Mouse (Mus musculus) liver, postnatal 0 days (tissue): ENCODE data around the gene Meis2. TPM values are rescaled to one million over a fixed set of nuclear protein-coding genes. Genes with fewer than 3 reads are reported as not detected.
A peak's percentile ranks its signal among the peaks of the same experiment; 100 is the strongest.

Experiments
- ATAC-seq: fragments of 200-750 bp; cut with Nextera tagmentation; 2 replicates; pipeline ENCODE4 v1.8.0; 2017; ENCODE audit warnings: mild to moderate bottlenecking, moderate library complexity
- DNase-seq: peaks from one replicate; pipeline ENCODE4 v3.0.0-alpha.2; 2016
- H3K27ac ChIP-seq: fragments of 300-500 bp; sonication (generic); 2 replicates; pipeline ENCODE4 v1.5.1; 2014; ENCODE audit warnings: antibody characterized with exemption, moderate library complexity, mild to moderate bottlenecking, low read depth
- H3K27me3 ChIP-seq: fragments of 300-500 bp; sonication (generic); 2 replicates; pipeline ENCODE4 v1.6.1; 2014; ENCODE audit warnings: low read length, control low read depth, mixed read lengths; ENCODE audit not compliant: insufficient read depth
- H3K36me3 ChIP-seq: fragments of 300-500 bp; sonication (generic); replicated peaks from 2 replicates; pipeline ENCODE4 v1.6.1; 2014; ENCODE audit warnings: mild to moderate bottlenecking, control low read depth, low read length, moderate library complexity, mixed read lengths; ENCODE audit not compliant: insufficient read depth
- H3K4me1 ChIP-seq: fragments of 300-500 bp; sonication (generic); 2 replicates; pipeline ENCODE4 v1.6.1; 2014; ENCODE audit warnings: antibody characterized with exemption, mild to moderate bottlenecking, control low read depth; ENCODE audit not compliant: insufficient read depth
- H3K4me2 ChIP-seq: fragments of 300-500 bp; sonication (generic); 2 replicates; pipeline ENCODE4 v1.6.1; 2014; ENCODE audit warnings: low read depth, mild to moderate bottlenecking, low read length, moderate library complexity, mixed read lengths
- H3K4me3 ChIP-seq: fragments of 300-500 bp; sonication (generic); 2 replicates; pipeline ENCODE4 v1.5.1; 2014; ENCODE audit warnings: low read depth, low read length
- H3K9ac ChIP-seq: fragments of 300-500 bp; sonication (generic); replicated peaks from 2 replicates; pipeline ENCODE4 v1.6.1; 2014; ENCODE audit warnings: mild to moderate bottlenecking, moderate library complexity
- H3K9me3 ChIP-seq: fragments of 300-500 bp; sonication (generic); 2 replicates; pipeline ENCODE4 v1.6.1; 2016; ENCODE audit warnings: mild to moderate bottlenecking, control low read depth, low read length, mixed read lengths
- CTCF ChIP-seq: sonication (generic); IDR thresholded peaks from 2 replicates; pipeline ENCODE4 v1.5.1; 2016; ENCODE audit warnings: antibody characterized with exemption, low read depth
- EP300 ChIP-seq: IDR thresholded peaks from 2 replicates; pipeline ENCODE4 v1.6.1; 2016; ENCODE audit warnings: antibody characterized with exemption, low read depth, mild to moderate bottlenecking
- WGBS: fragments of 180-500 bp; shearing (Covaris S2); extraction: QIAGEN DNeasy Blood & Tissue Kit; methylation state at CpG from one replicate; pipeline ENCODE4 v1.1.7; 2014; ENCODE audit not compliant: insufficient replicate concordance; 5-methylcytosine and 5-hydroxymethylcytosine counted together
- polyA plus RNA-seq: library from polyadenylated mRNA; unstranded; fragments of >200 nt; fragmentation: Nextera tagmentation; extraction: Ambion mirVana; gene quantifications from 2 replicates; pipeline ENCODE4 v1.2.1, GENCODE M21; 2015

The Meis2 gene
- polyA plus RNA-seq, 1 experiment from 2014 or later, result 2.0 TPM

DNA sequence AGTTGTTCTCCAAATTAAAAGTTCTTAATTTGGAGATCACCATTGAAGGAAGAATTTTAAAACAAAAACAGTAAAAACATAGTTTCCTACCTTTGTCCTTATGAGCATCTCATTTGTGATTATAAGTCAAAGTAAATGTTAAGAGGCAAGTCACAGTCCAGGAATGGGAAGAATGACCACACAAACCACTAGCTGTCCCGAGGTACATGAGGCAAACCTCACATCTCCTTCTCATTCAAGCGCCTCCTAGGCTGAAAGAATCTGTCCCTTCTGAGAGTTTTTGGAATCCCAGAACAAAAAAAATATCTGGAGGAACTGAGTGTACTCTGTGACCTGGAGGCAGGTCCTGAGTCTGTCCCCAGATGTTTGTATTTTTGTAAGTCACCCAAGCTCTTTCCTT, 13.2 kb upstream of the Meis2 start:
- TF ChIP-seq CTCF, result no peak
- no peak for TF ChIP-seq EP300

DNA sequence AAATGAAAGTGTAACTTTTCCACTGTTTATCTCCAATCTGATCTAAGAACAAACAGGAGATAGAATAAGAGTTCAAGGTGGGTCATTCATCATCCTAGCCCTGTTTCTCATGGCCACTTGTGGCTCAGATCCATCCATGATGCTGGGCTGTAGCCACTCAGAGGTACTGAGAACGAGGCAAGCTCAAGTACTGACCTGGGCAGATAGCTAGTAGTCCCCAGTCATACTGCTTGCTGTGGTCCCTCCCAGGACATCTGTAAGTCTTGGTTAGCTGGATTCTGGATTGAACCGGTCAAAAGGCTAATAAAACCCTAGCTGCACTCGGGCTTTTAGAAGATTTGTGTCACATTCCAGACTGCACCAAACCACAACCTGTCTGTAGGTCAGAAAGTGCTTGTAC, 12.1 kb upstream of the Meis2 start:
- Histone ChIP-seq H3K4me2 (no peak overlapping the region), H3K4me3 (no peak overlapping the region), H3K27ac (no peak overlapping the region), H3K36me3 (no peaks in the 10 kb centered on the region), H3K9me3 (0 out of 2 replicates have a peak, but pooled peaks cover 2% of the 10 kb centered on the region), H3K27me3 (peaks cover 40% of the 10 kb centered on the region), H3K9ac (no peak overlapping the region), H3K4me1 (peaks cover 3% of the 10 kb centered on the region; the same call in 1 of the 2 replicates)
- WGBS, result 42% methylated on average over 3 of the region's 3 CpGs
- TF ChIP-seq CTCF, result no peak
- DNase-seq (no peak), ATAC-seq (no peak)

More for the DNA sequence above, 13.2 kb upstream of the Meis2 start:
- Histone ChIP-seq H3K27me3 (peaks cover 29% of the 10 kb centered on the region), H3K4me1 (peaks cover 3% of the 10 kb centered on the region; the same call in 1 of the 2 replicates), H3K9ac (no peak overlapping the region), H3K4me3 (no peak overlapping the region), H3K36me3 (no peaks in the 10 kb centered on the region), H3K9me3 (0 out of 2 replicates have a peak, but pooled peaks cover 2% of the 10 kb centered on the region), H3K27ac (no peak overlapping the region), H3K4me2 (no peak overlapping the region)
- ATAC-seq (no peak), DNase-seq (no peak)
- WGBS, result 70% methylated on average over 2 of the region's 2 CpGs

DNA sequence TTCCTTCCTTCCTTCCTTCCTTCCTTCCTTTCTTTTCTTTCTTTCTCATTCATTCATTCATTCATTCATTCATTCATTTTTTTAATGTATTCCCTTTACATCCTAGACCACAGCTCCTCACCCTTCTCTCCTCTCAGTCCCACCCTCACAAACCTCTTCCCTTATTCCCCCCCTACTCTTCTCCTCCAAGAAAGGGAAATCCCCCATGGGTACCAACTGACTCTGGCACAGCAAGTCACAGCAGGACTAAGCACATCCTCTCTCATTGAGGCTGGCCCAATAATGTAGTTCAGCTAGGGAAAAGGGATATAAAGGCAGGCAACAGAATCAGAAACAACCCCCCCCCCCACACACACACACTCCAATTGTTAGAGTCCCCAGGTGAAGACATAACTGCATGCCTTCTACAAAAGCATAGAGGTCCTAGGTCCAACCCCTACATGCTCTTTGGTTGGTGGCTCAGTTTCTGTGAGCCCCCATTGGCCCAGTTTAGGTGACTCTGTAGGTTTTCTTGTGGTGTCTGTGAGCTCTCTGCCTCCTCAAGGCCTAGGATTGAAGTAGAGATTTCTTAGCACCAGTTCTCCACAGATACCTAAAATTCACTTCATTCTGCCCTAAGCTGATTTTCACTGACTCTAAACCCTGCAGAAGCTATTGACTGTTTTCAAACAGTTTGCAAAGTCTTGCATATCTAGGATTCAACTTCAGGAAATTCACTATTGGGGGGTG, 11.3 kb upstream of the Meis2 start:
- Histone ChIP-seq H3K27me3 (peaks cover 46% of the 10 kb centered on the region), H3K36me3 (no peaks in the 10 kb centered on the region), H3K4me3 (no peak overlapping the region), H3K9ac (no peak overlapping the region), H3K4me2 (no peak overlapping the region), H3K4me1 (peaks cover 3% of the 10 kb centered on the region; the same call in 1 of the 2 replicates), H3K9me3 (0 out of 2 replicates have a peak, but pooled peaks cover 2% of the 10 kb centered on the region), H3K27ac (no peak overlapping the region)
- no peak for TF ChIP-seq CTCF
- TF ChIP-seq EP300, result no peak
- no peak for ATAC-seq
- no peak for DNase-seq

DNA sequence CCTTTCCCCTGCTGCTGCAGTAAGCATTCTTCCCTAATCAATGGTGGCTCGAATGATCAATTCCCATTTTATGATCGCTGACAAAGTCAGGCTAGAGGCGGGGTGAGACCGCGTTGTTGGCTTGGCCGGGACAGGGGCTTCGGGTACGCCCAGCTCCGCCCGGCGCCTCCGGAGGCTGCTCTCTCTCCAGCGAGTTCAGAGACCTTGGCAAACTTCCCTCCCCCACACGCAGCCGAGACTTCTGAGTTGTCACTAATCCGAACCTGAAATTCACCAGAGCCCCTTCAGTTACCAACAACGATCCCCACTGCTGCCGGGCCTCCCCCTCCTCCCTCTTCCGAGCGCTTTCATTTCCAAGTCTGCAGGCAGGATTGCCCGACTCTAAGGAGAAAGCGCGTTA, 10.3 kb upstream of the Meis2 start:
- WGBS, result 2% methylated on average over 23 of the region's 23 CpGs
- no peak for ATAC-seq
- peak overlapping the region; percentile 79 for H3K4me2 ChIP-seq
- DNase-seq, result peak; percentile 41
- peaks cover 3% of the 10 kb centered on the region; the same call in 1 of the 2 replicates for H3K4me1 ChIP-seq
- H3K27me3 ChIP-seq, result peaks cover 50% of the 10 kb centered on the region
- no peak for TF ChIP-seq CTCF
- no peak for TF ChIP-seq EP300
- H3K4me3 ChIP-seq, result peak overlapping the region; percentile 51
- no peaks in the 10 kb centered on the region for H3K36me3 ChIP-seq
- no peaks in the 10 kb centered on the region for H3K9me3 ChIP-seq
- no peak overlapping the region for H3K27ac ChIP-seq
- H3K9ac ChIP-seq, result peak overlapping the region; percentile 50

DNA sequence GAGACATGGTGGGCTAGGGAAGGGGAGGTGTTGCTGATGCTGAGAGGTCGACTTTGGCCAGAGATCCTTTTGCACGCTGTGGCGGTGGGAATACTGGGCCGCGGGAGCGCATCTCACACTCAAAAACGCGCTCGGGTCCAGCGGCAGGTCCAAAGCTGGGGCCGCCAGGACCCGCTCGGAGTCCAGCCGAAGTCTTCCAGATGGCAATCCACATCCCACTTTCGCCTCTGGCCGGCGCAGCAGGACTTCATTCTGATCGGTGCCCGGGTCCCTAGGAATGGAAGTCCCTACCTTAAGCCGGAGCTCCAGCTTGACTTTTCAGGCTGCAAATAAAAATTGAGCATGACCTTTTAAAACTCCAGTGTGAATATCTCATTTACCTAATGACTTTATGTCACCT, 9.8 kb upstream of the Meis2 start:
- TF ChIP-seq CTCF, result no peak
- no peak for TF ChIP-seq EP300

DNA sequence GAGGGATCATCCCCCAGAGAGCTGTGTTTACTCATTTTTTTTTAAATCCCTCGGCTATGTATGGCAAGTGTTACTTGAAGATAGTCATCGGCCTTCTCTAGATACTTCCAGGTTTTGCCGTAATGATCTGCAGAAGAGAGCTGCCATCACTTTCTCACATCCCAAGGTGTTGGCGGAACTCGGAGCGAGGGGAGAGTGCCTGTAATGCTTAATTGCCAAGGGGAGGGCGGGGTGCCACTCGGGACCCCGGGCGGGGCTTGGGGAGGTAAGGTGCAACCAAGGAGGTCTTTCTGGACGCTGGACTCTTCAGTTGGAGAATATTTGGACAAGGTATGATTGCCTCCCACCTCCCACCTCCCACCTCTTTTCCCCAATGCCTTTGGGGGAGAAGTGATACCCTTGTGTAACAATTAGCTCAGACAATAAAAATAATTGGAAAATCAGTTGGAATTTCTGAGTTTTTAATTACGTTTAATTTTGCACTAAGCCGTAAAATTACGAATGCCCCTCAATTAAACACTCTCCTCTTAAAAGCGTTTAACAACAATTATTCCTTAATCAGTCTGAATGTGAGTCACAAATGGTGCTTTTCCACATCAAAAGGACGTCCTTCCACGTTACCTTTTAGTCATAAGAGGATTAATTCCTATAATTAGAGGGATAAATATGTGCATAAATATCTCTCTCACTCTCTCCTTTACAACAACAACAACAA, 9.2 kb upstream of the Meis2 start:
- no peak overlapping the region for H3K9ac ChIP-seq
- peaks cover 58% of the 10 kb centered on the region for H3K27me3 ChIP-seq
- WGBS, result 13% methylated on average over 17 of the region's 17 CpGs
- H3K4me3 ChIP-seq, result no peak overlapping the region
- TF ChIP-seq CTCF, result no peak
- TF ChIP-seq EP300, result no peak
- 0 out of 2 replicates have a peak overlapping the region, but pooled peaks have one; percentile 79 for H3K4me2 ChIP-seq
- ATAC-seq (no peak), DNase-seq (no peak)
- no peaks in the 10 kb centered on the region for H3K36me3 ChIP-seq
- H3K9me3 ChIP-seq, result no peaks in the 10 kb centered on the region
- H3K27ac ChIP-seq, result no peak overlapping the region
- H3K4me1 ChIP-seq, result peaks cover 3% of the 10 kb centered on the region; the same call in 1 of the 2 replicates

More for the DNA sequence above, 9.8 kb upstream of the Meis2 start:
- WGBS, result under 1% methylated on average over 20 of the region's 20 CpGs
- Histone ChIP-seq H3K9ac (no peak overlapping the region; the same call in 1 of the 2 replicates), H3K9me3 (no peaks in the 10 kb centered on the region), H3K27me3 (peaks cover 54% of the 10 kb centered on the region), H3K27ac (no peak overlapping the region), H3K36me3 (no peaks in the 10 kb centered on the region), H3K4me3 (peak overlapping the region; percentile 51), H3K4me2 (peak overlapping the region; percentile 79), H3K4me1 (peaks cover 3% of the 10 kb centered on the region; the same call in 1 of the 2 replicates)
- peak; percentile 15 for DNase-seq
- ATAC-seq, result no peak
